Mouse (Mus musculus): ENCODE measurements at regions not wholly inside any gene's neighbourhood (a gene's known extent, or its start where the extent isn't known, plus 50 kb on each side); places are given as distances from the start of the nearest gene placed in this dataset.

DNA sequence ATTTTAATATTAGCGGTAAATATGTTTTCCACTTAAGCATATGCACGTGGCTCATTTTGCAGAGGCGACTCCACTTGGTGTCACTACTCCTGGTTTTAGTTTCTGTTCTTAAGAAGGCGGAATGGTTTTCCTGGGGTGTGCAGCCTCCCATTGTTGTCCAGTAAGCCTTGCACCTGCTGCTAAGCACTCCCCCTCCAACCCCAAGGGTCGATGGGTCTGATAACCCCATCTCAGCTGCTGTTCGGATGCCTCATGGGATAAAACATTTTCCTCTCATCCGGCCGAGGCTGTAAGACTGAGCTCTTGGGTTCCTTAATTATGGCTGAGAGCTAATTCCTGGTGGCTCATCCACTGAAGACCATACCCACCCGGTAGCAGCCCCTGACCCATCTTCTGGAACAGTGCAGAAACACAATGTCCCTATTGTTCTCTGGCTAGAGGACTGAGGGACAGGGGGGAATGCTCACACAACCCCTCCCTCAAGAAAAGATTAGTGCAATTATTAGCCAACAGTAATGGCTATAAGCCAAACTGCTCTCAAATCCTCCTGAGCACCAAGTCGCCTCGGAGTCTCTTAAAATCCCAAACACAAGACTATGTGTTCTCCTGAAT is 73.8 kb upstream of the Sox9 start:
- 23% methylated on average over 11 of the region's 11 CpGs for WGBS
- Histone ChIP-seq H3K27ac (ENCODE audit: low read length) (no peak overlapping the region), H3K4me3 (replicated peaks; ENCODE audit: low read length) (no peak overlapping the region), H3K4me1 (replicated peaks; ENCODE audit: control insufficient read depth, insufficient read depth, low read length) (peaks cover 13% of the 10 kb centered on the region; the same call in 1 of the 2 replicates), H3K9ac (replicated peaks; ENCODE audit: low read depth, low read length) (no peak overlapping the region), H3K27me3 (replicated peaks; ENCODE audit: control insufficient read depth, insufficient read depth, low read length) (no peaks in the 10 kb centered on the region), H3K4me2 (ENCODE audit: low read length) (no peak overlapping the region), H3K9me3 (ENCODE audit: control insufficient read depth, low read length) (no peaks in the 10 kb centered on the region), H3K36me3 (ENCODE audit: control insufficient read depth, insufficient read depth) (no peaks in the 10 kb centered on the region)
- peak; percentile 45; the same call in 1 of the 2 replicates for ATAC-seq

DNA sequence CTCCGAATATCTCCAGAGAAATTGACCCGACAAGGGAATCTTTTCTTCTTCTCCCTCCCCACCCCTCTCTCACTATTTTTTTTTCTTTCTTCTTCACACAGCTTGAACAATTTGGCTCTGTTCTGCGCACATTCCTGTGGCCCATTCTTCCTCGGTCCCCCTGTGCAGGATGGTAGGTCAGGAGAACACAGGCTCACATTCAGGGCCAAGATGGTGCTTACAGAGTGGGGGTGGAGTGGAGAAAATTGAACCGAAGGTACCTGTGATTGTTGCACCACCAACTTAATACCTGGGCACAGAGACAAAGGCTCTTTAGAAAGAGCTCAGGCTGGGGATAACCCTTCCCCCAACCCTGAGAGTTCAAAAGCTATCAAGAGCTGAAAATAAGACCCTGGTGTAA is 70.4 kb upstream of the Sox9 start:
- Histone ChIP-seq H3K9me3 (ENCODE audit: control insufficient read depth, low read length) (no peaks in the 10 kb centered on the region), H3K27me3 (replicated peaks; ENCODE audit: control insufficient read depth, insufficient read depth, low read length) (no peaks in the 10 kb centered on the region), H3K4me1 (replicated peaks; ENCODE audit: control insufficient read depth, insufficient read depth, low read length) (peaks cover 10% of the 10 kb centered on the region; the same call in 1 of the 2 replicates), H3K4me3 (replicated peaks; ENCODE audit: low read length) (no peak overlapping the region), H3K27ac (ENCODE audit: low read length) (no peak overlapping the region), H3K9ac (replicated peaks; ENCODE audit: low read depth, low read length) (no peak overlapping the region), H3K36me3 (ENCODE audit: control insufficient read depth, insufficient read depth) (no peaks in the 10 kb centered on the region), H3K4me2 (ENCODE audit: low read length) (no peak overlapping the region)
- 46% methylated on average over 5 of the region's 5 CpGs for WGBS
- ATAC-seq: no peak

DNA sequence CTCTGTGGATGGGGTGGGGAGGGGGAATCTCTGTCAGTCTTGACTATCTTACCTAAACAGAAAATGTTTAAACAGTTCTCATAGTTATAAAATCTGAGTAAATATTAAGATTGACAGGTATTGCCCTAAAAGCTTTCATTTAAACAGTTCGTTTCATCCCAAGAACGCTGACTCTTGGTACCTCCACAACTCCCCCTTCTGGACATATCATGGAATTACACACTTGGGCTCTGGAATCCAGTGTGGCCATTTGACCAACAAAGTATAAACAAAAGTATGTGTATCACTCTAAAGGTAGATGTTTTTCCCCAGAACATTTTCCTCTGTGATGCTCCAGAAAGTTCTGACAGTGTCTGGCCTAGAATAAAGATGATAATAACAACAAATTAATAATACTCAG is 63.5 kb upstream of the Sox9 start:
- no peak for ATAC-seq
- no peaks in the 10 kb centered on the region for H3K4me1 ChIP-seq (replicated peaks; ENCODE audit: control insufficient read depth, insufficient read depth, low read length)
- no peaks in the 10 kb centered on the region for H3K27me3 ChIP-seq (replicated peaks; ENCODE audit: control insufficient read depth, insufficient read depth, low read length)
- H3K9ac ChIP-seq (replicated peaks; ENCODE audit: low read depth, low read length): no peak overlapping the region
- WGBS: 78% methylated on average over 2 of the region's 2 CpGs
- no peak overlapping the region for H3K4me2 ChIP-seq (ENCODE audit: low read length)
- no peaks in the 10 kb centered on the region for H3K36me3 ChIP-seq (ENCODE audit: control insufficient read depth, insufficient read depth)
- H3K4me3 ChIP-seq (replicated peaks; ENCODE audit: low read length): no peak overlapping the region
- H3K27ac ChIP-seq (ENCODE audit: low read length): no peak overlapping the region
- no peaks in the 10 kb centered on the region for H3K9me3 ChIP-seq (ENCODE audit: control insufficient read depth, low read length)

DNA sequence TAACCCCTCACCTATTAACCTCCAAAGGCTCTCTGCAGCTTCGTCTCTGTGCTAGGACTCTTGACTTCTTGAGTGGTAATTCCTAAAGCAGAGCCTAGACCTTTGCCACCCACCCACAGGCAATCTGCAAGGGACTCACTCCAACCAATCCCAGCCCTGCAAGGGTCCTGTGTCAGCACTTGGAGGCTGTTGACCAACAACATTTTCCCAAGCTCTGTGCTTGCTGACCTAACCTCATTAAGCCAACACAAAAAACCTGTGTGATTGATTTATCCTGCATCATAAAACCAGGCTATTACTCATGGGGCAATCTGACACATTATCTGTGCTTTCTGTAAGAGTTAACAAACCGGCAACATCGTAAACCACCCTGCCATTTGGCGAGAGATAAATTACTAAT is 61.4 kb upstream of the Sox9 start:
- 91% methylated on average over 4 of the region's 4 CpGs for WGBS
- no peak for ATAC-seq
- H3K27ac ChIP-seq (ENCODE audit: low read length): no peak overlapping the region

DNA sequence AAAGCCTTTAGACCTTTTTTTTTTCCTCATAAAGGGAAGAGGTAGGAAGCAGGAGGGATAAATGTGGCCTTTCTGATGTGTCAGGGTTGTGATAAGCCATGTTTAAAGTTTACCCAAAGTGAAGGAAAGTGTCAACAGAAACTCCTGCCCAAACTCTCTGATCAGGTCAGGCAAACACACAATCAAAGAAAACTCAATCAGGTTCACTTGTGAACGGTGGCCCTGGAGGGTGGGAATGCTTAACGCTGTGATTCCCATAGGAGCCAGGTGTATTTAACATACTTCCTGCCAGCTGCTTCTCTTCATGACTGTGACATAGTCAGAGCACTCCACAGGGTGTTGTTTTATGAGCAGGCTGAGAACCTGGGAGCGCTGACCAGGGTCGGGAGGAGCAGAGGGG is 59.1 kb upstream of the Sox9 start:
- no peak overlapping the region for H3K27ac ChIP-seq (ENCODE audit: low read length)

More for the DNA sequence above, 61.4 kb upstream of the Sox9 start:
- H3K36me3 ChIP-seq (ENCODE audit: control insufficient read depth, insufficient read depth): no peaks in the 10 kb centered on the region
- H3K4me2 ChIP-seq (ENCODE audit: low read length): no peak overlapping the region
- no peaks in the 10 kb centered on the region for H3K4me1 ChIP-seq (replicated peaks; ENCODE audit: control insufficient read depth, insufficient read depth, low read length)
- H3K4me3 ChIP-seq (replicated peaks; ENCODE audit: low read length): no peak overlapping the region
- no peak overlapping the region for H3K9ac ChIP-seq (replicated peaks; ENCODE audit: low read depth, low read length)
- H3K9me3 ChIP-seq (ENCODE audit: control insufficient read depth, low read length): no peaks in the 10 kb centered on the region
- no peaks in the 10 kb centered on the region for H3K27me3 ChIP-seq (replicated peaks; ENCODE audit: control insufficient read depth, insufficient read depth, low read length)

DNA sequence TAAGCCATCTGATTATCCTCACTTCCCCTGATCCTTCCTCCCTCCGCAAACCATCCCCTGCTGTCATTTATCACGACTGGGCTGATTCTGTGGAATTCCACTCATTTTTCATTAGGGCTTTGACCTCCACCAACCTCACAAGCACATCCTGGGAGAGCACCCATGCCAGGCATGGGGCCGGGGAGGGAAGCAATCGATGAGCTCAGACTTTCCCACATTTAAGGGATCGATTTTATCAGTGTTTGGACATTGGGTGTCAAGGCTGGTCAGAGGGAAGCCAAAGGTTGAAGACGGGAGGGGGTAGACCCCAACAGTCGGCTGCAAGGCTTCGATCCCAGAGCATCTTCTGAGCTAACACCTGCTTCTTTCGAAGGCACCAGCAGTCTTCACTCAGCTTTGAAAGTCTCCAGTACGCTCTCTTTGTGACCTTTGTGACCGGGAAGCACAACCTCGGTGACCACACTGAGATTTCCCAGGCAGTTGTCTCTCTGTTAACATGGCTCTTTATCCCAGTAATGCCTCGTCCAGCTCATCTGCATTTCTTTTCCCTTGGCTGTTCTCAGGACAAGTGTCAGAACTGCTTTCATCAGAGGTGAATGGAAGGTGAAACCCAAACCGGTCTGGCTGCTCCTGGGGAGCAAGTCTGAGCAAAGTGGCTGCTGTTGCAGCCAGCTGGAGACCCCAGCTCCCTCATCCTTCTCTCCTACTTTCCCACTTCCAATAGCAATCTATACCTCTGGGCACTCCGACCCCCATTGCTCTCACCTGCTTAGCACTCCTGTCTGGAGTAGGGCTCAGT is 53.7 kb upstream of the Sox9 start:
- no peak overlapping the region for H3K27ac ChIP-seq (ENCODE audit: low read length)
- WGBS: 45% methylated on average over 15 of the region's 15 CpGs
- H3K4me2 ChIP-seq (ENCODE audit: low read length): no peak overlapping the region
- H3K4me3 ChIP-seq (replicated peaks; ENCODE audit: low read length): no peak overlapping the region
- H3K4me1 ChIP-seq (replicated peaks; ENCODE audit: control insufficient read depth, insufficient read depth, low read length): no peaks in the 10 kb centered on the region
- H3K27me3 ChIP-seq (replicated peaks; ENCODE audit: control insufficient read depth, insufficient read depth, low read length): no peaks in the 10 kb centered on the region
- H3K36me3 ChIP-seq (ENCODE audit: control insufficient read depth, insufficient read depth): no peaks in the 10 kb centered on the region
- no peaks in the 10 kb centered on the region for H3K9me3 ChIP-seq (ENCODE audit: control insufficient read depth, low read length)
- no peak overlapping the region for H3K9ac ChIP-seq (replicated peaks; ENCODE audit: low read depth, low read length)
- no peak for ATAC-seq

More for the DNA sequence above, 59.1 kb upstream of the Sox9 start:
- Histone ChIP-seq H3K4me2 (ENCODE audit: low read length) (no peak overlapping the region), H3K27me3 (replicated peaks; ENCODE audit: control insufficient read depth, insufficient read depth, low read length) (no peaks in the 10 kb centered on the region), H3K36me3 (ENCODE audit: control insufficient read depth, insufficient read depth) (no peaks in the 10 kb centered on the region), H3K9me3 (ENCODE audit: control insufficient read depth, low read length) (no peaks in the 10 kb centered on the region), H3K4me1 (replicated peaks; ENCODE audit: control insufficient read depth, insufficient read depth, low read length) (no peaks in the 10 kb centered on the region), H3K4me3 (replicated peaks; ENCODE audit: low read length) (no peak overlapping the region), H3K9ac (replicated peaks; ENCODE audit: low read depth, low read length) (no peak overlapping the region)
- 82% methylated on average over 4 of the region's 4 CpGs for WGBS
- no peak for ATAC-seq
